Mouse (Mus musculus): ENCODE measurements around the gene Prickle2.

DNA sequence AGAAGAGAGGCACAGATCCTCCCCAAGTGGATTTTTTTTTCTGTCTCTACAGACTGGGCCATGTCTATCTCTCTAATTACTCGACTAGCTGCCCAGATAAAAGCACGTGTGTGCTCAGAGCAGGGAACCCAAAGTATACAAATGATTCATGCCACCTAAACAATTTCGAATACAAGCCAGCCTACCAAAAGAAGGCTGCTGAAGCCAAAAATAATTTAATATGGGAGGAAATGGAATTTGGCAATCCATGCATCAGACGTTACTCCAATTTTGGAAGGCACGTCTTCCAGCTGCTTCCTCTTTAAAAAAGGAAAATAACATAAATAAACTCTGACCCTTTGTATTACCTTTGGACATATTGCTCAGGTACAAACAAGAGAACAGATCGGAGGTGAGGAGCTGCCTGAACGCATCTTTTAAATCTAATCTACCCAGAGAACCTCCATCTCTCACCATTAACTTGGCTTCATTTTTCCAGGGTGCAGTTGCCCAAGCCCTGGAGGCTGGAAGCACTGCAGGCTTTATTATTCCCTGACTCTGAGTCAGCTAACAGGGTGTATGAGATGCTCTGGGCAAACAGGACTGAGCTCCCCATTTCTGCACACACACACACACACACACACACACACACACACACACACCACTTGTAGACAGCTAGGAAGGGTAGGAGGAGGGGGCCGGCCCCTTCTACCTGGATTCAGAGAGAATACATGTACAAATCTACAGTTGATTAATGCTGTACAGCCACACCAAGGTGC lies 172.5 kb downstream of the Prickle2 start:
- TF ChIP-seq POLR2A (IDR thresholded peaks at IDR 0.05; ENCODE audit: low read depth, low read length) (no peak), CTCF (IDR thresholded peaks at IDR 0.05; ENCODE audit: extremely low read depth, insufficient read depth, insufficient read length, insufficient replicate concordance) (no peak)

All from spleen, adult 2 months (tissue).